Mouse (Mus musculus) MEL (cell line): Measurements from ENCODE around the gene Fam229a. TPM values are rescaled to one million over a fixed set of nuclear protein-coding genes. Genes with fewer than 3 reads are reported as not detected.
A peak's percentile ranks its signal among the peaks of the same experiment; 100 is the strongest.

Experiments used
- DNase-seq: peaks from one replicate; pipeline ENCODE4 v3.0.0; 2011; ENCODE audit warnings: low read depth, low spot score
- H3K27ac ChIP-seq: 2 replicates; pipeline ENCODE4 v1.5.1; 2012; ENCODE audit warnings: low read depth, mild to moderate bottlenecking, control low read depth, low read length, moderate library complexity; ENCODE audit not compliant: control insufficient read depth
- H3K27me3 ChIP-seq, 2 experiments: fragments of 150-350 bp in 1 of 2; sonication (generic) in 1 of 2; 2 replicates each; pipeline ENCODE4 v1.6.1; 2012; ENCODE audit warnings: low read length in 2 of 2, mild to moderate bottlenecking in 2 of 2, improper control_type of control experiment in 1 of 2, moderate library complexity in 1 of 2; ENCODE audit not compliant: insufficient read depth in 2 of 2, control insufficient read depth in 1 of 2
- H3K36me3 ChIP-seq, 2 experiments: 2 replicates each; pipeline ENCODE4 v1.6.1; 2012 to 2014; ENCODE audit warnings: low read length in 2 of 2, improper control_type of control experiment in 1 of 2, inconsistent platforms in 1 of 2, mild to moderate bottlenecking in 1 of 2; ENCODE audit not compliant: insufficient read depth in 2 of 2, control insufficient read depth in 1 of 2
- H3K4me1 ChIP-seq, 2 experiments: fragments of 150-350 bp in 1 of 2; sonication (generic) in 1 of 2; 2 replicates each; pipeline ENCODE4 v1.6.1; 2012; ENCODE audit warnings: low read length in 2 of 2, improper control_type of control experiment in 1 of 2, mild to moderate bottlenecking in 1 of 2; ENCODE audit not compliant: insufficient read depth in 2 of 2, control insufficient read depth in 1 of 2
- H3K4me3 ChIP-seq, 2 experiments: fragments of 150-350 bp in 1 of 2; sonication (generic) in 1 of 2; 2 replicates each; pipeline ENCODE4 v1.5.1; 2012; ENCODE audit warnings: low read depth in 2 of 2, low read length in 2 of 2, mild to moderate bottlenecking in 2 of 2, moderate library complexity in 2 of 2, control low read depth in 1 of 2, improper control_type of control experiment in 1 of 2; ENCODE audit not compliant: control insufficient read depth in 1 of 2, insufficient read depth in 1 of 2
- H3K79me2 ChIP-seq: 2 replicates; pipeline ENCODE4 v1.6.1; 2012; ENCODE audit warnings: mild to moderate bottlenecking, low read length, moderate library complexity; ENCODE audit not compliant: control insufficient read depth, poor library complexity, insufficient read depth
- H3K9ac ChIP-seq: 2 replicates; pipeline ENCODE4 v1.6.1; 2012; ENCODE audit warnings: low read depth, mild to moderate bottlenecking, control low read depth, low read length, moderate library complexity; ENCODE audit not compliant: control insufficient read depth, poor library complexity, severe bottlenecking
- H3K9me3 ChIP-seq: fragments of 150-350 bp; sonication (generic); replicated peaks from 2 replicates; pipeline ENCODE4 v1.6.1; 2012; ENCODE audit warnings: mild to moderate bottlenecking, low read length, improper control_type of control experiment, moderate library complexity; ENCODE audit not compliant: insufficient read depth
- BHLHE40 ChIP-seq: IDR thresholded peaks from 2 replicates; pipeline ENCODE4 v1.6.1; 2012; ENCODE audit warnings: low read depth, mild to moderate bottlenecking, inconsistent platforms, low read length, improper control_type of control experiment, borderline replicate concordance
- CHD1 ChIP-seq: IDR thresholded peaks from 2 replicates; pipeline ENCODE4 v1.6.1; 2012; ENCODE audit warnings: low read depth, mild to moderate bottlenecking, inconsistent platforms, low read length, improper control_type of control experiment
- CHD2 ChIP-seq: IDR thresholded peaks from 2 replicates; pipeline ENCODE4 v1.6.1; 2011; ENCODE audit warnings: low read length, improper control_type of control experiment
- CTCF ChIP-seq, 3 experiments: IDR thresholded peaks in 2 of 3; conservative IDR thresholded peaks in 1 of 3; 2 replicates each; pipeline ENCODE4 v1.5.1; 2011 to 2012; ENCODE audit warnings: low read length in 3 of 3, low read depth in 2 of 3, mild to moderate bottlenecking in 2 of 3, improper control_type of control experiment in 1 of 3, inconsistent platforms in 1 of 3, mixed read lengths in 1 of 3, moderate library complexity in 1 of 3; ENCODE audit not compliant: control insufficient read depth in 1 of 3, insufficient read depth in 1 of 3, poor library complexity in 1 of 3, severe bottlenecking in 1 of 3
- E2F4 ChIP-seq: IDR thresholded peaks from 2 replicates; pipeline ENCODE4 v1.6.1; 2011; ENCODE audit warnings: low read depth, low read length, improper control_type of control experiment, borderline replicate concordance
- ELF1 ChIP-seq: IDR thresholded peaks from 2 replicates; pipeline ENCODE4 v1.6.1; 2014; ENCODE audit warnings: low read depth, mild to moderate bottlenecking, inconsistent platforms, low read length, improper control_type of control experiment, moderate library complexity
- EP300 ChIP-seq, 2 experiments: IDR thresholded peaks; 2 replicates each; pipeline ENCODE4 v1.6.1; 2011; ENCODE audit warnings: improper control_type of control experiment in 2 of 2, low read length in 2 of 2, low read depth in 1 of 2, mild to moderate bottlenecking in 1 of 2
- ETS1 ChIP-seq: IDR thresholded peaks from 2 replicates; pipeline ENCODE4 v1.6.1; 2012; ENCODE audit warnings: low read depth, mild to moderate bottlenecking, inconsistent platforms, low read length, improper control_type of control experiment, moderate library complexity
- GABPA ChIP-seq: IDR thresholded peaks from 2 replicates; pipeline ENCODE4 v1.6.1; 2012; ENCODE audit warnings: low read depth, mild to moderate bottlenecking, inconsistent platforms, low read length, improper control_type of control experiment, moderate library complexity
- GATA1 ChIP-seq: IDR thresholded peaks from 2 replicates; pipeline ENCODE4 v1.6.1; 2011; ENCODE audit warnings: low read depth, low read length, improper control_type of control experiment
- HCFC1 ChIP-seq: IDR thresholded peaks from 2 replicates; pipeline ENCODE4 v1.6.1; 2012; ENCODE audit warnings: low read depth, mild to moderate bottlenecking, inconsistent platforms, low read length, improper control_type of control experiment, moderate library complexity
- JUND ChIP-seq: IDR thresholded peaks from 2 replicates; pipeline ENCODE4 v1.6.1; 2011; ENCODE audit warnings: low read depth, mild to moderate bottlenecking, improper control_type of control experiment, low read length
- KAT2A ChIP-seq: conservative IDR thresholded peaks from 2 replicates; pipeline ENCODE4 v1.6.1; 2012; ENCODE audit warnings: low read depth, low read length, improper control_type of control experiment, inconsistent platforms
- MAX ChIP-seq: IDR thresholded peaks from 2 replicates; pipeline ENCODE4 v1.6.1; 2011; ENCODE audit warnings: low read length, improper control_type of control experiment
- MAZ ChIP-seq: IDR thresholded peaks from 2 replicates; pipeline ENCODE4 v1.6.1; 2012; ENCODE audit warnings: low read depth, mild to moderate bottlenecking, inconsistent platforms, low read length, improper control_type of control experiment
- MEF2A ChIP-seq: IDR thresholded peaks from 2 replicates; pipeline ENCODE4 v1.6.1; 2014; ENCODE audit warnings: low read depth, mild to moderate bottlenecking, inconsistent platforms, low read length, improper control_type of control experiment; ENCODE audit not compliant: poor library complexity, insufficient replicate concordance, severe bottlenecking; ENCODE audit errors: extremely low read depth
- MXI1 ChIP-seq: IDR thresholded peaks from 2 replicates; pipeline ENCODE4 v1.6.1; 2011; ENCODE audit warnings: mild to moderate bottlenecking, low read depth, low read length, improper control_type of control experiment
- MYB ChIP-seq: IDR thresholded peaks from 2 replicates; pipeline ENCODE4 v1.6.1; 2011; ENCODE audit warnings: mild to moderate bottlenecking, low read depth, low read length, improper control_type of control experiment
- MYC ChIP-seq: IDR thresholded peaks from 2 replicates; pipeline ENCODE4 v1.6.1; 2011; ENCODE audit warnings: low read depth, mild to moderate bottlenecking, low read length, improper control_type of control experiment, moderate library complexity
- NELFE ChIP-seq: IDR thresholded peaks from 2 replicates; pipeline ENCODE4 v1.6.1; 2011; ENCODE audit warnings: low read depth, low read length, improper control_type of control experiment
- POLR2A ChIP-seq, 2 experiments: IDR thresholded peaks; 2 replicates each; pipeline ENCODE4 v1.6.1; 2011 to 2012; ENCODE audit warnings: low read length in 2 of 2, mild to moderate bottlenecking in 2 of 2, control low read depth in 1 of 2, improper control_type of control experiment in 1 of 2, low read depth in 1 of 2, moderate library complexity in 1 of 2; ENCODE audit not compliant: control insufficient read depth in 1 of 2, insufficient read depth in 1 of 2, poor library complexity in 1 of 2
- POLR2AphosphoS2 ChIP-seq: IDR thresholded peaks from 2 replicates; pipeline ENCODE4 v1.6.1; 2011; ENCODE audit warnings: low read length, improper control_type of control experiment
- POLR2AphosphoS5 ChIP-seq: IDR thresholded peaks from 2 replicates; pipeline ENCODE4 v1.6.1; 2012; ENCODE audit warnings: low read depth, borderline replicate concordance, mild to moderate bottlenecking, inconsistent platforms, low read length, moderate library complexity, mixed read lengths
- RAD21 ChIP-seq: IDR thresholded peaks from 2 replicates; pipeline ENCODE4 v1.6.1; 2011; ENCODE audit warnings: mild to moderate bottlenecking, low read depth, low read length, improper control_type of control experiment
- RCOR1 ChIP-seq: IDR thresholded peaks from 2 replicates; pipeline ENCODE4 v1.6.1; 2012; ENCODE audit warnings: low read depth, mild to moderate bottlenecking, inconsistent platforms, low read length, improper control_type of control experiment
- SIN3A ChIP-seq: IDR thresholded peaks from 2 replicates; pipeline ENCODE4 v1.6.1; 2012; ENCODE audit warnings: low read length, improper control_type of control experiment, inconsistent platforms
- SMC3 ChIP-seq: IDR thresholded peaks from 2 replicates; pipeline ENCODE4 v1.6.1; 2011; ENCODE audit warnings: low read depth, low read length, improper control_type of control experiment
- TAL1 ChIP-seq: IDR thresholded peaks from 2 replicates; pipeline ENCODE4 v1.6.1; 2012; ENCODE audit warnings: mild to moderate bottlenecking, inconsistent platforms, low read length, moderate library complexity, mixed read lengths
- TBP ChIP-seq: IDR thresholded peaks from 2 replicates; pipeline ENCODE4 v1.8.0; 2011; ENCODE audit warnings: low read depth, low read length, improper control_type of control experiment
- TCF12 ChIP-seq: IDR thresholded peaks from 2 replicates; pipeline ENCODE4 v1.6.1; 2014; ENCODE audit warnings: low read depth, mild to moderate bottlenecking, inconsistent platforms, low read length, improper control_type of control experiment, moderate library complexity
- UBTF ChIP-seq: IDR thresholded peaks from 2 replicates; pipeline ENCODE4 v1.6.1; 2012; ENCODE audit warnings: low read depth, mild to moderate bottlenecking, inconsistent platforms, low read length, improper control_type of control experiment, moderate library complexity, borderline replicate concordance; ENCODE audit not compliant: insufficient read depth
- USF1 ChIP-seq: IDR thresholded peaks from 2 replicates; pipeline ENCODE4 v1.6.1; 2014; ENCODE audit warnings: low read depth, mild to moderate bottlenecking, inconsistent platforms, low read length, improper control_type of control experiment, moderate library complexity
- USF2 ChIP-seq, 2 experiments: IDR thresholded peaks; 2 replicates each; pipeline ENCODE4 v1.6.1; 2011 to 2012; ENCODE audit warnings: improper control_type of control experiment in 2 of 2, low read length in 2 of 2, borderline replicate concordance in 1 of 2, inconsistent platforms in 1 of 2, low read depth in 1 of 2, mild to moderate bottlenecking in 1 of 2; ENCODE audit not compliant: insufficient read depth in 1 of 2
- ZC3H11A ChIP-seq: IDR thresholded peaks from 2 replicates; pipeline ENCODE4 v1.6.1; 2012; ENCODE audit warnings: low read depth, mild to moderate bottlenecking, inconsistent platforms, low read length, improper control_type of control experiment
- ZKSCAN1 ChIP-seq: IDR thresholded peaks from 2 replicates; pipeline ENCODE4 v1.6.1; 2012; ENCODE audit warnings: low read depth, mild to moderate bottlenecking, inconsistent platforms, low read length, improper control_type of control experiment, moderate library complexity
- ZMIZ1 ChIP-seq: IDR thresholded peaks from 2 replicates; pipeline ENCODE4 v1.6.1; 2012; ENCODE audit warnings: low read depth, mild to moderate bottlenecking, inconsistent platforms, low read length, improper control_type of control experiment, moderate library complexity
- polyA plus RNA-seq, 2 experiments: library from polyadenylated mRNA; stranded (reverse) in 1 of 2; unstranded in 1 of 2; fragments of >175 nt in 1 of 2; fragments of >200 nt in 1 of 2; gene quantifications; 2 replicates each; pipeline versions ENCODE4 v1.2.1 to v1.2.4; 2012; ENCODE audit warnings: low replicate concordance in 2 of 2, low read depth in 1 of 2; ENCODE audit not compliant: insufficient read length in 2 of 2, insufficient read depth in 1 of 2, missing spikeins in 1 of 2
- total RNA-seq: library from RNA; depleted of rRNA; stranded (reverse); fragments of 300-350 nt; gene quantifications from 2 replicates; pipeline ENCODE4 v1.2.3, GENCODE M21; 2012

Gene Fam229a
- total and polyA plus RNA-seq, 3 experiments, result not detected

DNA sequence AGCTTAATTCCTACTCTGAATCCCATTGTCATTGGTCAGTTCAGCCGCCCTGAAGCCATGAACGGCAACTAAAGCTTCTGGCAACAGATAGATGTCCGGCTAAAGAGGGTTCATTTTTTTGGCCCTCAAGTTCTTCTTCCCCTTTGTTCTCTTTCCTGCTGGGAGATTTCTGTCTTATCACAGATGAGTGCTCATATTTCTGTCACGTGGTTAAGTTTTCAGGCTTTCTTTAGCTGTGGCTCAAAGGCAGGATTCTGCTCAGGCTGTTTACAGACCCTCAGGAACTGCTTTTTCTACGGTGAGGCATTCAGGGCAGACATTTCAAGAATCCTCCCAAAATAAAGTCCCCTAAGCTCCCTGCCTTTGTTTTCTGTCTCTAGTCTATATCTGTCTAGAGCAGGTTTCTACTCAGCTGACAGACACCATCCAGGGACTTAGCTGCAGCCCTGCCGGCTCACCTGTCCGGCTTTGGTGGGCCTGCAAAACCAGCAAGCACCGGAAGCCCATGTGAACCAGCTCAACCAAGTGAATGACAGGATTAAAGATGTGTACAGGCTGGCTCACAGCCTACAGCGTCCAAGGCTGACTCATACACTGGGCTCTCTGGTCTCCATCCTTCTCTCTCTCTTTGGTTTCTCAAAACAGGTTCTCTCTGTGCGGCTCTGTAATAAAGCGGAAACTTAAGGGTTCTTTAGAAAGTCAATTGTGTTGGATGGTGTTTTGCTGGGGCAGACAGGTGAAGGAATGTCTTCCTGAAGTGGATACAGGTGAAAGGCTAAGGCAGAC is 43.0 kb upstream of the Fam229a start:
- peak overlapping the region; percentile 35 to 55 for H3K4me3 ChIP-seq
- peaks cover 7 to 33% of the 10 kb centered on the region in 2 experiments for H3K4me1 ChIP-seq
- no peaks in the 10 kb centered on the region for H3K79me2 ChIP-seq
- H3K27me3 ChIP-seq, result peaks cover 0 to 1% of the 10 kb centered on the region in 2 experiments; a peak in 1 of 4 replicates
- no peaks in the 10 kb centered on the region for H3K9me3 ChIP-seq
- peak; percentile 77 for DNase-seq
- peak overlapping the region; percentile 47 for H3K9ac ChIP-seq
- peak overlapping the region; percentile 76 for H3K27ac ChIP-seq
- H3K36me3 ChIP-seq, result peaks cover 0 to 14% of the 10 kb centered on the region in 2 experiments; a peak in 2 of 4 replicates
- TF ChIP-seq ZMIZ1 (no peak), CHD2 (no peak), E2F4 (no peak), JUND (no peak), MYB (no peak), CHD1 (no peak), ZC3H11A (no peak), CTCF (IDR thresholded peaks at IDR 0.05 in 2 of 3, conservative IDR thresholded peaks at IDR 0.05 in 1 of 3; ENCODE audit: control insufficient read depth in 1 of 3, insufficient read depth in 1 of 3, low read depth in 2 of 3, low read length in 3 of 3, poor library complexity in 1 of 3, severe bottlenecking in 1 of 3) (no peak), UBTF (no peak), RAD21 (no peak), RCOR1 (no peak), KAT2A (no peak), SMC3 (no peak), POLR2AphosphoS2 (no peak), MYC (peak; percentile 55; the same call in 1 of the 2 replicates), POLR2A (IDR thresholded peaks at IDR 0.05; ENCODE audit: control insufficient read depth in 1 of 2, insufficient read depth in 1 of 2, low read depth in 1 of 2, low read length in 2 of 2, poor library complexity in 1 of 2) (peak in 1 of 2 experiments; percentile 31; a peak in 1 of 4 replicates), TAL1 (no peak), USF1 (peak; percentile 96), MAZ (no peak), MEF2A (no peak), GATA1 (peak; percentile 84), MXI1 (peak; percentile 66), EP300 (IDR thresholded peaks at IDR 0.05; ENCODE audit: low read depth in 1 of 2, low read length in 2 of 2) (no peak; a peak in 2 of 4 replicates), MAX (peak; percentile 89), ELF1 (no peak), ZKSCAN1 (no peak), NELFE (no peak), BHLHE40 (peak; percentile 68; the same call in 1 of the 2 replicates), SIN3A (peak; percentile 75), USF2 (IDR thresholded peaks at IDR 0.05; ENCODE audit: borderline replicate concordance in 1 of 2, insufficient read depth in 1 of 2, low read depth in 1 of 2, low read length in 2 of 2) (peak; percentile 62 to 84), ETS1 (no peak; the same call in 1 of the 2 replicates), GABPA (no peak), POLR2AphosphoS5 (no peak), TBP (no peak), HCFC1 (no peak), TCF12 (0 out of 2 replicates have a peak, but pooled peaks have one; percentile 9)
